Mouse (Mus musculus) C2C12 (cell line): ENCODE measurements around the gene Atp1a2.

ENCODE experiments used
- MAX ChIP-seq: IDR thresholded peaks from one replicate; pipeline ENCODE4 v1.6.1; 2011; ENCODE audit warnings: mild to moderate bottlenecking, control low read depth
- MYOG ChIP-seq: IDR thresholded peaks from one replicate; pipeline ENCODE4 v1.6.1; 2011; ENCODE audit not compliant: control insufficient read depth, insufficient read length; ENCODE audit errors: extremely low read depth

DNA sequence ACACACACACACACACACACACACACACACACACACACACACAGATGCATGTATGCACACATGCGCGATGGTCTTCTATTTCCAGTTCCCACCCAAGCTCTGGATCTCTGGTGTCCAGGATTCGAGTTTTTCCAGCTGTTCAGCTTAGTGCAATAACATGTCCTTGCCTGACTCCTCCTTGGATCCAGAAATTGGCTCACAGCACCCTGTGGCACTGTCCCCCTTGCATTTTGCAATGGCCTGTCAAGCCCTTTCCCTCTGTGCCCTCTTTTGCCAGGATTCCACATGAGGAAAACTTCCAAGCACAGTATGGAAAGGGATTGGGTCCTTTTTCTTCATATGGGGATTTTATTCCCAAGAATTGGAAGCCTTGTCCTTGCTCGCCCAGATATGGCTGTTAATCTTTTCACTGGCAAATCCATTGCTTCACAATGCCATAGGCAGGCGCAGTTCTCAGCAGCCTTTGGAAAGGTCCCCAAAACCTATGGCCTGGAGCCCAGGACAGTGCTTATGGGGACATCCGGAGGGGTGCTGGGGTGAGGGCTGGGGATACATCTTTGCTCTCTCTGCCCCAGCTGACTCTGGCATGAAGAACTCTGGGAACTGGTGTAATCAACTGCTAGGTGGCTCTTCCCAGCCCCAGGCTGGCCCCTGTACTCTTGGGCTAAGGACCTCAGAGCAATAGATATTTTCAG is 901 bp downstream of the Atp1a2 start:
- no peak for TF ChIP-seq MYOG
- no peak for TF ChIP-seq MAX
